Mouse (Mus musculus): ENCODE data around the gene Eif4h.

DNA sequence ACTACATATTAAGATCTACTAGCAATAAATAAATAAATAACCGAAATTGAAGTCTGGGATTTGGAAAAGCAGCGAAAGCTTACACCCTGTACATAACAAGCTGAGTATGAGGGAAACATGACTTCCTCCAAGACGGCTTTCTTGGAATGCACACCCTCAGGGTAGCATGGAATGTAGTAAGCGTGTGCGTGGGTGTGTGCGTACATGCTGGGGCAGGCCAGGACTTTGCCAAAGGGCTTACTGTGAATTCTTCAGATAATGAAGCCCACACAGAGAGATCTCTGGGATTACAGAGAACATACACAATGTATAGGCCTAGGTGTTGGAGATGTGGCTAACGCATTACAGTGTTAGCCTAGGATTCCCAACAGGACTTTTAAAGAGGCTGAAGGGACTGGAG is 61.8 kb downstream of the Eif4h start:
- no peak for TF ChIP-seq CTCF (IDR thresholded peaks at IDR 0.05; ENCODE audit: low read depth)
- no peak for TF ChIP-seq EP300 (IDR thresholded peaks at IDR 0.05; ENCODE audit: low read depth)
